16 mouse cellular contexts compared by ENCODE assay signal in the genomic region with DNA sequence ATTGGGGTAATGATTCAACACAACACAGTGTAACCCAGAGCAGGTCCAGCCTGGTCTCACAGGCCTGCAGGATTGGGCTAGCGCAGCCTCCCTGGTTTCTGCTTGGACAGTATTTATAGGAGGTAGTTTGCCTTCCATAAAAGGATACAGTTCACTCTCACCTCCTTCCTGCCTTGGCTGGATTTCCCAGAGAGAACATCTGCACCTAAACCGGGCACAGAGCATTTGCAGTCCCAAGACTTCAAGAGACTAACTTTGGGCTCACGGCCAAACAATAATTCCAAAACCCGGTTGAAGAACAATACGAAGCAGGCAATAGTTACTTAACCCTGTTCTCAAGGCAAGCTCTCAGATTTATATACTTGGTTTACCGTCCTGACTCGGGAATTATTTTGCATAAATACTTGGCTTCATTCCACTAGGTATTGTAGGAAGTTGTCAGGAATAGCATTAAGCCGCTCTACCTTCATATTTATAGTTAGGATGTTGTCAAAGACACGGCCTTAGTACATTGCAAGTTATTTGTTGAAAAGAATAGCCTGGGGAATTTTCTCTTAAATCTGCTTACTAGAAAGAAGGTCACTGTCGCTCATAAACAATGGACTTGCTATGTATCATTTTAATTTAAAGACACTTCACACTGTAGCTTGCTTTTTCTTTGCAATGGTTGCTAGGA. TPM values are rescaled to one million over a fixed set of nuclear protein-coding genes. Genes with fewer than 3 reads are reported as not detected.
DNase-seq lines count a peak whose midpoint lies in the region; ATAC-seq and TF ChIP-seq lines count a peak whose summit lies in the region.
"Had no signal": no experiment of that assay in that cellular context is flagged by ENCODE, and none has a peak within 500 bp of the region (broad histone marks: within the 10 kb centered on the region; RNA-seq: fewer than 3 reads in every experiment).

No protein-coding gene starts in this region.

- peak; percentile 28 for ATAC-seq in forebrain, embryonic 16.5 days
- 0 out of 2 replicates have a peak, but pooled peaks have one; percentile 18 for ATAC-seq in stomach, embryonic 14.5 days (ENCODE audit: insufficient number of reproducible peaks, insufficient read depth, low FRiP score, low read depth)
- ATAC-seq in stomach, postnatal 0 days (ENCODE audit: low FRiP score, low TSS enrichment), result no peak
- ATAC-seq in megakaryocyte progenitor cell, adult 5-6 weeks (replicated peaks; ENCODE audit: poor library complexity), result no peak
- ATAC-seq: intestine, embryonic 15.5 days had no signal

- no peak overlapping the region for H3K9ac ChIP-seq in forebrain, embryonic 16.5 days (replicated peaks; ENCODE audit: low read depth, low read length)
- no peak overlapping the region for H3K9ac ChIP-seq in stomach, embryonic 14.5 days (replicated peaks; ENCODE audit: low read depth, low read length)
- H3K9ac ChIP-seq in stomach, postnatal 0 days (ENCODE audit: low read length), result no peak overlapping the region
- H3K9ac ChIP-seq: embryonic facial prominence, embryonic 15.5 days; intestine, embryonic 15.5 days; liver, embryonic 14.5 days had no signal

- no peaks in the 10 kb centered on the region for H3K27me3 ChIP-seq in forebrain, embryonic 16.5 days (replicated peaks; ENCODE audit: control insufficient read depth, insufficient read depth, low read length)
- no peaks in the 10 kb centered on the region for H3K27me3 ChIP-seq in forebrain, embryonic 10.5 days (ENCODE audit: poor library complexity, severe bottlenecking)
- H3K27me3 ChIP-seq in stomach, embryonic 14.5 days (ENCODE audit: control insufficient read depth, insufficient read depth, low read length), result no peaks in the 10 kb centered on the region
- H3K27me3 ChIP-seq in stomach, postnatal 0 days (ENCODE audit: control insufficient read depth, insufficient read depth, low read length), result no peaks in the 10 kb centered on the region
- H3K27me3 ChIP-seq: intestine, embryonic 15.5 days had no signal

- no peak for TF ChIP-seq CTCF in stomach, postnatal 0 days (IDR thresholded peaks at IDR 0.05; ENCODE audit: low read depth)

- H3K36me3 ChIP-seq in forebrain, embryonic 16.5 days (ENCODE audit: control insufficient read depth, insufficient read depth), result no peaks in the 10 kb centered on the region
- H3K36me3 ChIP-seq in forebrain, embryonic 10.5 days (replicated peaks), result no peaks in the 10 kb centered on the region
- no peaks in the 10 kb centered on the region for H3K36me3 ChIP-seq in stomach, embryonic 14.5 days (ENCODE audit: control insufficient read depth, insufficient read depth, low read length)
- no peaks in the 10 kb centered on the region for H3K36me3 ChIP-seq in stomach, postnatal 0 days (ENCODE audit: control insufficient read depth, insufficient read depth, low read length)
- H3K36me3 ChIP-seq: embryonic facial prominence, embryonic 15.5 days; intestine, embryonic 15.5 days had no signal

- peaks cover 6% of the 10 kb centered on the region; the same call in 1 of the 2 replicates for H3K4me1 ChIP-seq in forebrain, embryonic 16.5 days (replicated peaks; ENCODE audit: control insufficient read depth, insufficient read depth, low read length)
- peaks cover 6% of the 10 kb centered on the region; the same call in 1 of the 2 replicates for H3K4me1 ChIP-seq in forebrain, embryonic 10.5 days
- H3K4me1 ChIP-seq in stomach, embryonic 14.5 days (ENCODE audit: control insufficient read depth, insufficient read depth, low read length), result 0 out of 2 replicates have a peak, but pooled peaks cover 2% of the 10 kb centered on the region
- H3K4me1 ChIP-seq in stomach, postnatal 0 days (replicated peaks; ENCODE audit: control insufficient read depth, insufficient read depth), result no peaks in the 10 kb centered on the region
- H3K4me1 ChIP-seq: intestine, embryonic 15.5 days had no signal

- H3K4me3 ChIP-seq in forebrain, embryonic 16.5 days (replicated peaks; ENCODE audit: low read length), result no peak overlapping the region
- H3K4me3 ChIP-seq in forebrain, embryonic 10.5 days, result no peak overlapping the region
- H3K4me3 ChIP-seq in stomach, embryonic 14.5 days (ENCODE audit: low read depth, low read length), result no peak overlapping the region
- H3K4me3 ChIP-seq in stomach, postnatal 0 days (ENCODE audit: low read depth, low read length), result no peak overlapping the region
- H3K4me3 ChIP-seq: embryonic facial prominence, embryonic 15.5 days; intestine, embryonic 15.5 days had no signal

- 45% methylated on average over 10 of the region's 10 CpGs for WGBS in forebrain, embryonic 16.5 days
- 92% methylated on average over 10 of the region's 10 CpGs for WGBS in forebrain, embryonic 10.5 days
- WGBS in stomach, embryonic 14.5 days, result 53% methylated on average over 10 of the region's 10 CpGs
- WGBS in stomach, postnatal 0 days, result 46% methylated on average over 10 of the region's 10 CpGs

- TF ChIP-seq EP300 in stomach, postnatal 0 days (optimal IDR thresholded peaks at IDR 0.05), result no peak

- DNase-seq in forebrain, embryonic 10.5 days (ENCODE audit: extremely low spot score, low spot score), result no peak
- DNase-seq in kidney, postnatal 14 days, result peak; percentile 14
- no peak for DNase-seq in kidney, adult 8-10 months
- no peak for DNase-seq in stomach, postnatal 0 days (ENCODE audit: low spot score)
- DNase-seq in urinary bladder, postnatal 25 days (ENCODE audit: low spot score), result no peak
- DNase-seq: adrenal gland, postnatal 10 days; B cell, adult 2 months; cerebellum, adult 2 months; gastrocnemius, postnatal 10 days; layer of hippocampus, postnatal 36 days had no signal

- H3K27ac ChIP-seq in forebrain, embryonic 16.5 days (ENCODE audit: low read length), result peak overlapping the region; percentile 21; the same call in 1 of the 2 replicates
- H3K27ac ChIP-seq in forebrain, embryonic 10.5 days, result no peak overlapping the region
- no peak overlapping the region for H3K27ac ChIP-seq in stomach, embryonic 14.5 days (ENCODE audit: low read length)
- no peak overlapping the region for H3K27ac ChIP-seq in stomach, postnatal 0 days (replicated peaks)
- H3K27ac ChIP-seq: embryonic facial prominence, embryonic 15.5 days; intestine, embryonic 15.5 days; liver, embryonic 14.5 days had no signal

- H3K9me3 ChIP-seq in forebrain, embryonic 16.5 days (ENCODE audit: control insufficient read depth, low read length), result no peaks in the 10 kb centered on the region
- H3K9me3 ChIP-seq in forebrain, embryonic 10.5 days, result no peaks in the 10 kb centered on the region
- H3K9me3 ChIP-seq in stomach, embryonic 14.5 days (ENCODE audit: control insufficient read depth, low read depth, low read length), result no peaks in the 10 kb centered on the region
- no peaks in the 10 kb centered on the region for H3K9me3 ChIP-seq in stomach, postnatal 0 days (ENCODE audit: control insufficient read depth, low read length)
- H3K9me3 ChIP-seq: embryonic facial prominence, embryonic 15.5 days; intestine, embryonic 15.5 days had no signal

- no peak overlapping the region for H3K4me2 ChIP-seq in forebrain, embryonic 16.5 days (ENCODE audit: low read length)
- H3K4me2 ChIP-seq in stomach, embryonic 14.5 days (replicated peaks; ENCODE audit: low read depth, low read length), result no peak overlapping the region
- H3K4me2 ChIP-seq in stomach, postnatal 0 days (replicated peaks; ENCODE audit: low read depth), result no peak overlapping the region
- H3K4me2 ChIP-seq: embryonic facial prominence, embryonic 15.5 days; intestine, embryonic 15.5 days had no signal

RNA-seq across cellular contexts. Expression of a gene that starts 53.1 kb away (rescaled TPM):
- not detected in 2 replicates for polyA plus RNA-seq in forebrain, embryonic 16.5 days (2015; fragmentation: Nextera tagmentation; extraction: Ambion mirVana)
- polyA plus RNA-seq in forebrain, embryonic 10.5 days (2016; fragmentation: Nextera tagmentation; extraction: Ambion mirVana), result 0.17 TPM in 1 of 2 replicates, not detected in the other
- polyA plus RNA-seq in stomach, embryonic 14.5 days (2014; fragmentation: Nextera tagmentation; extraction: Ambion mirVana), result 5.5 and 6.0 TPM in 2 replicates
- polyA plus RNA-seq in stomach, postnatal 0 days (2015; fragmentation: Nextera tagmentation; extraction: Ambion mirVana), result 34.3 and 35.6 TPM in 2 replicates
- total RNA-seq in megakaryocyte progenitor cell, adult 5-6 weeks (2015), result not detected in 2 replicates
- not detected in 2 replicates for total RNA-seq in megakaryocyte progenitor cell, adult 5-6 weeks (2017)
- total RNA-seq: gastrocnemius, postnatal 10 days; layer of hippocampus, postnatal 36 days had no signal
- polyA plus RNA-seq: cerebellum, adult 2 months had no signal

RNA-seq across cellular contexts. Expression of a gene that starts 55.4 kb away (rescaled TPM):
- polyA plus RNA-seq in forebrain, embryonic 16.5 days (2015; fragmentation: Nextera tagmentation; extraction: Ambion mirVana), result 1.1 and 1.3 TPM in 2 replicates
- polyA plus RNA-seq in forebrain, embryonic 10.5 days (2016; fragmentation: Nextera tagmentation; extraction: Ambion mirVana), result 1.5 and 1.9 TPM in 2 replicates
- 1.9 and 2.7 TPM in 2 replicates for polyA plus RNA-seq in stomach, embryonic 14.5 days (2014; fragmentation: Nextera tagmentation; extraction: Ambion mirVana)
- polyA plus RNA-seq in stomach, postnatal 0 days (2015; fragmentation: Nextera tagmentation; extraction: Ambion mirVana), result 0.50 and 0.57 TPM in 2 replicates
- total RNA-seq in megakaryocyte progenitor cell, adult 5-6 weeks (2015), result not detected in 2 replicates
- total RNA-seq in megakaryocyte progenitor cell, adult 5-6 weeks (2017), result not detected in 2 replicates
- total RNA-seq: layer of hippocampus, postnatal 36 days had no signal

RNA-seq across cellular contexts. Expression of a gene that starts 55.5 kb away (rescaled TPM):
- polyA plus RNA-seq in forebrain, embryonic 16.5 days (2015; fragmentation: Nextera tagmentation; extraction: Ambion mirVana), result not detected in 2 replicates
- polyA plus RNA-seq in forebrain, embryonic 10.5 days (2016; fragmentation: Nextera tagmentation; extraction: Ambion mirVana), result not detected in 2 replicates
- 0.16 TPM in 1 of 2 replicates, not detected in the other for polyA plus RNA-seq in stomach, embryonic 14.5 days (2014; fragmentation: Nextera tagmentation; extraction: Ambion mirVana)
- polyA plus RNA-seq in stomach, postnatal 0 days (2015; fragmentation: Nextera tagmentation; extraction: Ambion mirVana), result not detected in 2 replicates
- total RNA-seq in megakaryocyte progenitor cell, adult 5-6 weeks (2015), result not detected in 2 replicates
- not detected in 2 replicates for total RNA-seq in megakaryocyte progenitor cell, adult 5-6 weeks (2017)
- total RNA-seq: adrenal gland, postnatal 10 days; gastrocnemius, postnatal 10 days; layer of hippocampus, postnatal 36 days had no signal
- polyA plus RNA-seq: embryonic facial prominence, embryonic 15.5 days; intestine, embryonic 15.5 days; liver, embryonic 14.5 days had no signal

Comparison
In these comparisons a context has a peak if more than half of its experiments do, and no peak if none do; other contexts are left out.
1. ATAC-seq: peak in forebrain, embryonic 16.5 days (single experiment) and stomach, embryonic 14.5 days (single experiment); none in stomach, postnatal 0 days (single experiment) and megakaryocyte progenitor cell, adult 5-6 weeks (single experiment).